Mouse (Mus musculus) megakaryocyte, embryonic 14.5 days (primary cell): ENCODE measurements around the gene Dock9. TPM values are rescaled to one million over a fixed set of nuclear protein-coding genes. Genes with fewer than 3 reads are reported as not detected.

Source experiments
- H3K27me3 ChIP-seq: replicated peaks from 2 replicates; pipeline ENCODE3; 2012; ENCODE audit warnings: inconsistent platforms
- H3K36me3 ChIP-seq: replicated peaks from 2 replicates; pipeline ENCODE3; 2012; ENCODE audit warnings: low read length, inconsistent platforms, mixed read lengths
- H3K4me1 ChIP-seq: 2 replicates; pipeline ENCODE4 v1.6.1; 2012; ENCODE audit warnings: inconsistent platforms
- H3K4me3 ChIP-seq: replicated peaks from 2 replicates; pipeline ENCODE3; 2012; ENCODE audit warnings: moderate library complexity, mild to moderate bottlenecking, inconsistent platforms
- H3K9me3 ChIP-seq: 2 replicates; pipeline ENCODE4 v1.6.1; 2012; ENCODE audit warnings: inconsistent platforms
- FLI1 ChIP-seq: IDR thresholded peaks from 2 replicates; pipeline ENCODE4 v1.6.1; 2012; ENCODE audit warnings: low read length, inconsistent platforms, mixed read lengths
- GATA1 ChIP-seq: IDR thresholded peaks from 3 replicates; pipeline ENCODE4 v1.6.1; 2012; ENCODE audit warnings: mixed read lengths, low read length, inconsistent platforms, borderline replicate concordance
- polyA plus RNA-seq: library from polyadenylated mRNA; stranded (reverse); fragments of >175 nt; gene quantifications from 2 replicates; pipeline ENCODE4 v1.2.3, GENCODE M21; 2012; ENCODE audit warnings: low replicate concordance; ENCODE audit not compliant: insufficient read depth

Gene Dock9
- polyA plus RNA-seq, 1 experiment: 0.13 TPM

- no peak overlapping the region for H3K4me3 ChIP-seq
- peaks cover 24% of the 10 kb centered on the region for H3K27me3 ChIP-seq
- no peaks in the 10 kb centered on the region for H3K36me3 ChIP-seq
- no peaks in the 10 kb centered on the region for H3K4me1 ChIP-seq
- no peak for TF ChIP-seq FLI1
- H3K9me3 ChIP-seq: no peaks in the 10 kb centered on the region
Observed at GRCm38 (mm10) chr14:121780144-121780913, 17.3 kb downstream of the Dock9 start.

GRCm38 (mm10) chr14:121779620-121780019 lies 18.0 kb downstream of the Dock9 start:
- Histone ChIP-seq H3K4me3 (no peak overlapping the region), H3K4me1 (no peaks in the 10 kb centered on the region), H3K36me3 (no peaks in the 10 kb centered on the region), H3K9me3 (no peaks in the 10 kb centered on the region), H3K27me3 (peaks cover 22% of the 10 kb centered on the region)
- TF ChIP-seq GATA1 (no peak), FLI1 (no peak)

DNA sequence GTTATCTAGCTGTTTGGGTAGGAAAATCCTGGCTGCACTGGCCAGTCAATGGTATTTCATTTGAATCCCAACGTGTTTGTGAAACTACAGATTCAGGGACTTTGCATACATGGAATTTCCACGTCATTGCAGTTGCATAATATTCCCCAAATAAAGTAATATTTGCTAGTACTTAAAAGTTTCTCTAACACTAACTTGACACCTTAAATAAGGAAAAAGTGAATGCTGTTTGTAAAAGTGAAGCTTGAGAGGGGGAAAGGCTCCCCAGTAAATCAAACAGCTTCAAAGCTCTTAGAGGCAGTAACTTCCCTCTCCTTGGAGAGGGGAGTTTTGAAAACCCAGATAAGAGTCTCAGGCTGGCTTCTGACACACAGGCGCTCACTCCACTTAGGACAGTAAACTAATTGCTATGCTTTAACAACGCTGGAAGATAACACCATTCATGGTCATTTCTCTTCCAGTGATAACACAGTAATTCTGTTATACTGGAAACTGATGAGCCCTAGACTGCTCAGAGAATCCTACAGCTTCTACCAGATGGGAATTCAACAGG lies 20.3 kb downstream of the Dock9 start:
- H3K4me3 ChIP-seq: no peak overlapping the region
- H3K4me1 ChIP-seq: no peaks in the 10 kb centered on the region
- H3K9me3 ChIP-seq: no peaks in the 10 kb centered on the region
- no peaks in the 10 kb centered on the region for H3K36me3 ChIP-seq
- H3K27me3 ChIP-seq: peaks cover 15% of the 10 kb centered on the region
- TF ChIP-seq GATA1 (no peak), FLI1 (no peak)

DNA sequence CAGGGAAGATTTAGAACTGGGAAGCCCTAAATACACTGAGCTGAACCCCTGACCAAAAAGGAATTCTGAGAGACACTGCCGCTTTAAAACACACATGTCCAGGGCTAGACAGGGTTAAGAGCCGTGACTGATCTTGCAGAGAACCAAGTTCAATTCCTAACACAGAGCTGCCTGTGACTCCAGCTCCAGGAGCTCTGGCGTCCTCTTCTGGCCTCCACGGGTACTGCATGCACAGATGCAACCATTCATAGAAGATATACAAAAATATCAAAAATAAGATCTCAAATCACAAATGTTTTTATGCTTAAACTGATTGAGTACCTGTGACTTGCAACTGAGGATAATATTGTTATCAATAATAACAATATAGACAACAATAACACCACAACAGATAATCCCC lies 20.9 kb downstream of the Dock9 start:
- H3K4me3 ChIP-seq: no peak overlapping the region
- H3K9me3 ChIP-seq: no peaks in the 10 kb centered on the region
- TF ChIP-seq GATA1 (no peak), FLI1 (no peak)
- no peaks in the 10 kb centered on the region for H3K36me3 ChIP-seq
- H3K27me3 ChIP-seq: peaks cover 14% of the 10 kb centered on the region
- no peaks in the 10 kb centered on the region for H3K4me1 ChIP-seq

DNA sequence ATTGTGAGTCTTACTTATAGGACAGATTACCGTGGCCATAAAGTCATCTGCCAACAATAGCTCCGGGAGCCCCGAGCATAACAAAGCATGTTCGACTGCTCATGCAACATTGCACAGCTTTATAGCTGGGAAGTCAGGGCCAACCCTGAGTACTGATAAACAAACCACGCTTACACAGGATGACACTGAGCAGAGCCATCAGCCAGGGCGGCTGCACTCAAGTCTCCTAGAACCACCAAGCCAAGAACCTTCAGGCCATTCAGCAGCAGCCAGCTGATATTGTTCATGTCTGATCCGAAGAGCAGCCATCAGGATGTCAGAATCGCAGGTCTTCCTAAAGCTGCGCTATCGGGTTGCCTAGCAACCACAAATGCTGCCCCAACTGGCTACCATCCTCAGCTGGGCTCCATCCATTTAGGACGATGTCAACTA lies 35.6 kb downstream of the Dock9 start:
- no peak overlapping the region for H3K4me3 ChIP-seq
- H3K4me1 ChIP-seq: no peaks in the 10 kb centered on the region
- H3K27me3 ChIP-seq: peaks cover 3% of the 10 kb centered on the region
- no peak for TF ChIP-seq FLI1
- no peak for TF ChIP-seq GATA1
- no peaks in the 10 kb centered on the region for H3K9me3 ChIP-seq
- H3K36me3 ChIP-seq: no peaks in the 10 kb centered on the region

DNA sequence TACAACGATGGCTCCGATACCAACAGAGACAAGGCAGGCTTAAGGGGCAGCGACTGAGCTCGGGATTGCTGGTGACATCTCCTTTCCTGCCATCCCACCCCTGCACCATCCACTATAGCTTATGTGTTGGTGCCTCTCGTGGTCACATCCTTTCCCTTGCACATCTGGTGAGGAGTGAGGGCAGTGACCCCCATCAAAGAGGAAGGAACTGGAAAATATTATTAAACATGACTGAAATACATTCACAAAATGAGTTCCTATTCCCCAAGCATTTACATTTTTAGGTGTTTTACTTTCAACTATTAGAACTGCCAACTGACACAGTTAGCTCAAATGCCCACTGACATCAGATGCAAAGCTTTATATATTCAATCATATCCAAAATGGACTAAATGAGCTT lies 37.2 kb downstream of the Dock9 start:
- TF ChIP-seq FLI1 (no peak), GATA1 (no peak)
- Histone ChIP-seq H3K9me3 (no peaks in the 10 kb centered on the region), H3K27me3 (peaks cover 6% of the 10 kb centered on the region), H3K4me3 (no peak overlapping the region), H3K36me3 (no peaks in the 10 kb centered on the region), H3K4me1 (no peaks in the 10 kb centered on the region)

DNA sequence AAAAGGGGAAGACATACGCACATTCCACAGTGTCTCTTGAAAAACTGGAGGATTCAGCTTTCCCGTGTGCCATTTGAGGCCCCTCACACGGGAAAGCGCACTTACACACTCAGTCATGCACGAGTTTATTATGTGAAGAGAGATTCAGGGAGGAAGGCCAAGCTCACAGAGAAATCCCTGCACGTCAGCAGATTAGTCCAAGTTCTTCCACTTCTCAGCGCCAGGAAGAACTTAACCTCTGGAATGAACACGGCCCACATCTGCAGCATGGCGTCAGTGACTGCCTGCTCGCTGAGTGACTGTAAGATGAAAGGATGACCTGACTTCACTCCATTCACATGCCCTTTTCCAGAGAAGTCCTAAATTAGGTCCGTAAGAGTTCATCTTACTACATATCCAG lies 43.5 kb downstream of the Dock9 start:
- Histone ChIP-seq H3K4me3 (no peak overlapping the region), H3K4me1 (no peaks in the 10 kb centered on the region), H3K36me3 (no peaks in the 10 kb centered on the region), H3K27me3 (peaks cover 12% of the 10 kb centered on the region), H3K9me3 (no peaks in the 10 kb centered on the region)
- TF ChIP-seq FLI1 (no peak), GATA1 (no peak)

GRCm38 (mm10) chr14:121752686-121753426 lies 44.8 kb downstream of the Dock9 start:
- TF ChIP-seq GATA1 (no peak), FLI1 (no peak)
- Histone ChIP-seq H3K36me3 (no peaks in the 10 kb centered on the region), H3K4me3 (no peak overlapping the region), H3K27me3 (peaks cover 12% of the 10 kb centered on the region), H3K9me3 (no peaks in the 10 kb centered on the region), H3K4me1 (no peaks in the 10 kb centered on the region)

DNA sequence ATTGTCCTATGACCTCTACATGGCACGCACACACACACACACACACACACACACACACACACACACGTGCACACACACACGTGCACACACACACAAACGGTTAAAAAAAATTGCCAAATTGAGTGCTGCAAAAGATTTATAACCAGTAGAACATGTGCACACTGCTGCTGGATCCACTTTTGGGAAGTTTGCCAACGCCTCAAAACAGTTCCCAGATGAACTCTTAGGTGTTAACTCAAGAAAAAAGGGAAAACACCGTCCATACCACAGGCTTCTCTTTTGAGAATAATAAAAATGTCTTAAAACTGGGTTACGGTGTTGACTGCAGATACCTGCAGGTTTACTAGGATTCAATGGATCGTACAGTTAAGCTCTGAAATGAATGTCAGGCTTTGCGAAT lies 48.0 kb downstream of the Dock9 start:
- H3K36me3 ChIP-seq: no peaks in the 10 kb centered on the region
- TF ChIP-seq FLI1 (no peak), GATA1 (no peak)
- no peaks in the 10 kb centered on the region for H3K9me3 ChIP-seq
- H3K27me3 ChIP-seq: peaks cover 10% of the 10 kb centered on the region
- H3K4me3 ChIP-seq: no peak overlapping the region
- no peaks in the 10 kb centered on the region for H3K4me1 ChIP-seq

DNA sequence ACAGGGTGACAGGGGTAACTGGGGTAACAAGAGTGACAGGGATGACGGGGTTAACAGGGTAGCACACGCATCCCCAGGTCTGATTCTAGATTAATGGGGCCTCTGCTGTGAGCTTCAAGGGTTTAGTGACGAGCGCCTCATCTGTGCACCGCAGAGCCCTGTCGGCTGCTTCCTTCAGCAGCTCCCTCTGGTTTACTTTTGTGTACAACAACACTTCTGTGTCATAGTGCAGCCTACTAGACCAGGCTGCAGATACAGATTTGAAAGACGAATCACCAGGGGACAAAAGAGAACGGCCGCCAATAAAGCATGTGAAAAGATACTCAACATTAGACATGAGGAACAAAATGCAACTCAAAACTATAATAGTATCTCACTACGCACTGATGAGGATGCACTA lies 48.6 kb downstream of the Dock9 start:
- H3K9me3 ChIP-seq: no peaks in the 10 kb centered on the region
- TF ChIP-seq GATA1 (no peak), FLI1 (no peak)
- H3K27me3 ChIP-seq: peaks cover 7% of the 10 kb centered on the region
- H3K4me3 ChIP-seq: no peak overlapping the region
- H3K36me3 ChIP-seq: no peaks in the 10 kb centered on the region
- no peaks in the 10 kb centered on the region for H3K4me1 ChIP-seq
